Mouse (Mus musculus) MEL (cell line): ENCODE data around the gene Auts2. TPM values are rescaled to one million over a fixed set of nuclear protein-coding genes. Genes with fewer than 3 reads are reported as not detected.

Source experiments
- DNase-seq: peaks from one replicate; pipeline ENCODE4 v3.0.0; 2011; ENCODE audit warnings: low read depth, low spot score
- H3K27ac ChIP-seq: 2 replicates; pipeline ENCODE4 v1.5.1; 2012; ENCODE audit warnings: low read depth, mild to moderate bottlenecking, control low read depth, low read length, moderate library complexity; ENCODE audit not compliant: control insufficient read depth
- H3K27me3 ChIP-seq, 2 experiments: fragments of 150-350 bp in 1 of 2; sonication (generic) in 1 of 2; 2 replicates each; pipeline ENCODE4 v1.6.1; 2012; ENCODE audit warnings: low read length in 2 of 2, mild to moderate bottlenecking in 2 of 2, improper control_type of control experiment in 1 of 2, moderate library complexity in 1 of 2; ENCODE audit not compliant: insufficient read depth in 2 of 2, control insufficient read depth in 1 of 2
- H3K36me3 ChIP-seq, 2 experiments: 2 replicates each; pipeline ENCODE4 v1.6.1; 2012 to 2014; ENCODE audit warnings: low read length in 2 of 2, improper control_type of control experiment in 1 of 2, inconsistent platforms in 1 of 2, mild to moderate bottlenecking in 1 of 2; ENCODE audit not compliant: insufficient read depth in 2 of 2, control insufficient read depth in 1 of 2
- H3K4me1 ChIP-seq, 2 experiments: fragments of 150-350 bp in 1 of 2; sonication (generic) in 1 of 2; 2 replicates each; pipeline ENCODE4 v1.6.1; 2012; ENCODE audit warnings: low read length in 2 of 2, improper control_type of control experiment in 1 of 2, mild to moderate bottlenecking in 1 of 2; ENCODE audit not compliant: insufficient read depth in 2 of 2, control insufficient read depth in 1 of 2
- H3K4me3 ChIP-seq, 2 experiments: fragments of 150-350 bp in 1 of 2; sonication (generic) in 1 of 2; 2 replicates each; pipeline ENCODE4 v1.5.1; 2012; ENCODE audit warnings: low read depth in 2 of 2, low read length in 2 of 2, mild to moderate bottlenecking in 2 of 2, moderate library complexity in 2 of 2, control low read depth in 1 of 2, improper control_type of control experiment in 1 of 2; ENCODE audit not compliant: control insufficient read depth in 1 of 2, insufficient read depth in 1 of 2
- H3K79me2 ChIP-seq: 2 replicates; pipeline ENCODE4 v1.6.1; 2012; ENCODE audit warnings: mild to moderate bottlenecking, low read length, moderate library complexity; ENCODE audit not compliant: control insufficient read depth, poor library complexity, insufficient read depth
- H3K9ac ChIP-seq: 2 replicates; pipeline ENCODE4 v1.6.1; 2012; ENCODE audit warnings: low read depth, mild to moderate bottlenecking, control low read depth, low read length, moderate library complexity; ENCODE audit not compliant: control insufficient read depth, poor library complexity, severe bottlenecking
- H3K9me3 ChIP-seq: fragments of 150-350 bp; sonication (generic); replicated peaks from 2 replicates; pipeline ENCODE4 v1.6.1; 2012; ENCODE audit warnings: mild to moderate bottlenecking, low read length, improper control_type of control experiment, moderate library complexity; ENCODE audit not compliant: insufficient read depth
- CHD1 ChIP-seq: IDR thresholded peaks from 2 replicates; pipeline ENCODE4 v1.6.1; 2012; ENCODE audit warnings: low read depth, mild to moderate bottlenecking, inconsistent platforms, low read length, improper control_type of control experiment
- CHD2 ChIP-seq: IDR thresholded peaks from 2 replicates; pipeline ENCODE4 v1.6.1; 2011; ENCODE audit warnings: low read length, improper control_type of control experiment
- E2F4 ChIP-seq: IDR thresholded peaks from 2 replicates; pipeline ENCODE4 v1.6.1; 2011; ENCODE audit warnings: low read depth, low read length, improper control_type of control experiment, borderline replicate concordance
- ELF1 ChIP-seq: IDR thresholded peaks from 2 replicates; pipeline ENCODE4 v1.6.1; 2014; ENCODE audit warnings: low read depth, mild to moderate bottlenecking, inconsistent platforms, low read length, improper control_type of control experiment, moderate library complexity
- EP300 ChIP-seq, 2 experiments: IDR thresholded peaks; 2 replicates each; pipeline ENCODE4 v1.6.1; 2011; ENCODE audit warnings: improper control_type of control experiment in 2 of 2, low read length in 2 of 2, low read depth in 1 of 2, mild to moderate bottlenecking in 1 of 2
- ETS1 ChIP-seq: IDR thresholded peaks from 2 replicates; pipeline ENCODE4 v1.6.1; 2012; ENCODE audit warnings: low read depth, mild to moderate bottlenecking, inconsistent platforms, low read length, improper control_type of control experiment, moderate library complexity
- GATA1 ChIP-seq: IDR thresholded peaks from 2 replicates; pipeline ENCODE4 v1.6.1; 2011; ENCODE audit warnings: low read depth, low read length, improper control_type of control experiment
- HCFC1 ChIP-seq: IDR thresholded peaks from 2 replicates; pipeline ENCODE4 v1.6.1; 2012; ENCODE audit warnings: low read depth, mild to moderate bottlenecking, inconsistent platforms, low read length, improper control_type of control experiment, moderate library complexity
- KAT2A ChIP-seq: conservative IDR thresholded peaks from 2 replicates; pipeline ENCODE4 v1.6.1; 2012; ENCODE audit warnings: low read depth, low read length, improper control_type of control experiment, inconsistent platforms
- MAFK ChIP-seq: IDR thresholded peaks from 2 replicates; pipeline ENCODE4 v1.6.1; 2011; ENCODE audit warnings: low read depth, mild to moderate bottlenecking, low read length, improper control_type of control experiment, borderline replicate concordance
- MAX ChIP-seq: IDR thresholded peaks from 2 replicates; pipeline ENCODE4 v1.6.1; 2011; ENCODE audit warnings: low read length, improper control_type of control experiment
- MYB ChIP-seq: IDR thresholded peaks from 2 replicates; pipeline ENCODE4 v1.6.1; 2011; ENCODE audit warnings: mild to moderate bottlenecking, low read depth, low read length, improper control_type of control experiment
- MYC ChIP-seq: IDR thresholded peaks from 2 replicates; pipeline ENCODE4 v1.6.1; 2011; ENCODE audit warnings: low read depth, mild to moderate bottlenecking, low read length, improper control_type of control experiment, moderate library complexity
- NELFE ChIP-seq: IDR thresholded peaks from 2 replicates; pipeline ENCODE4 v1.6.1; 2011; ENCODE audit warnings: low read depth, low read length, improper control_type of control experiment
- POLR2A ChIP-seq, 2 experiments: IDR thresholded peaks; 2 replicates each; pipeline ENCODE4 v1.6.1; 2011 to 2012; ENCODE audit warnings: low read length in 2 of 2, mild to moderate bottlenecking in 2 of 2, control low read depth in 1 of 2, improper control_type of control experiment in 1 of 2, low read depth in 1 of 2, moderate library complexity in 1 of 2; ENCODE audit not compliant: control insufficient read depth in 1 of 2, insufficient read depth in 1 of 2, poor library complexity in 1 of 2
- POLR2AphosphoS5 ChIP-seq: IDR thresholded peaks from 2 replicates; pipeline ENCODE4 v1.6.1; 2012; ENCODE audit warnings: low read depth, borderline replicate concordance, mild to moderate bottlenecking, inconsistent platforms, low read length, moderate library complexity, mixed read lengths
- RAD21 ChIP-seq: IDR thresholded peaks from 2 replicates; pipeline ENCODE4 v1.6.1; 2011; ENCODE audit warnings: mild to moderate bottlenecking, low read depth, low read length, improper control_type of control experiment
- RCOR1 ChIP-seq: IDR thresholded peaks from 2 replicates; pipeline ENCODE4 v1.6.1; 2012; ENCODE audit warnings: low read depth, mild to moderate bottlenecking, inconsistent platforms, low read length, improper control_type of control experiment
- SMC3 ChIP-seq: IDR thresholded peaks from 2 replicates; pipeline ENCODE4 v1.6.1; 2011; ENCODE audit warnings: low read depth, low read length, improper control_type of control experiment
- TAL1 ChIP-seq: IDR thresholded peaks from 2 replicates; pipeline ENCODE4 v1.6.1; 2012; ENCODE audit warnings: mild to moderate bottlenecking, inconsistent platforms, low read length, moderate library complexity, mixed read lengths
- TBP ChIP-seq: IDR thresholded peaks from 2 replicates; pipeline ENCODE4 v1.8.0; 2011; ENCODE audit warnings: low read depth, low read length, improper control_type of control experiment
- UBTF ChIP-seq: IDR thresholded peaks from 2 replicates; pipeline ENCODE4 v1.6.1; 2012; ENCODE audit warnings: low read depth, mild to moderate bottlenecking, inconsistent platforms, low read length, improper control_type of control experiment, moderate library complexity, borderline replicate concordance; ENCODE audit not compliant: insufficient read depth
- USF1 ChIP-seq: IDR thresholded peaks from 2 replicates; pipeline ENCODE4 v1.6.1; 2014; ENCODE audit warnings: low read depth, mild to moderate bottlenecking, inconsistent platforms, low read length, improper control_type of control experiment, moderate library complexity
- ZMIZ1 ChIP-seq: IDR thresholded peaks from 2 replicates; pipeline ENCODE4 v1.6.1; 2012; ENCODE audit warnings: low read depth, mild to moderate bottlenecking, inconsistent platforms, low read length, improper control_type of control experiment, moderate library complexity
- polyA plus RNA-seq, 2 experiments: library from polyadenylated mRNA; stranded (reverse) in 1 of 2; unstranded in 1 of 2; fragments of >175 nt in 1 of 2; fragments of >200 nt in 1 of 2; gene quantifications; 2 replicates each; pipeline versions ENCODE4 v1.2.1 to v1.2.4; 2012; ENCODE audit warnings: low replicate concordance in 2 of 2, low read depth in 1 of 2; ENCODE audit not compliant: insufficient read length in 2 of 2, insufficient read depth in 1 of 2, missing spikeins in 1 of 2
- total RNA-seq: library from RNA; depleted of rRNA; stranded (reverse); fragments of 300-350 nt; gene quantifications from 2 replicates; pipeline ENCODE4 v1.2.3, GENCODE M21; 2012

Auts2 gene
- total and polyA plus RNA-seq, 3 experiments, result not detected

DNA sequence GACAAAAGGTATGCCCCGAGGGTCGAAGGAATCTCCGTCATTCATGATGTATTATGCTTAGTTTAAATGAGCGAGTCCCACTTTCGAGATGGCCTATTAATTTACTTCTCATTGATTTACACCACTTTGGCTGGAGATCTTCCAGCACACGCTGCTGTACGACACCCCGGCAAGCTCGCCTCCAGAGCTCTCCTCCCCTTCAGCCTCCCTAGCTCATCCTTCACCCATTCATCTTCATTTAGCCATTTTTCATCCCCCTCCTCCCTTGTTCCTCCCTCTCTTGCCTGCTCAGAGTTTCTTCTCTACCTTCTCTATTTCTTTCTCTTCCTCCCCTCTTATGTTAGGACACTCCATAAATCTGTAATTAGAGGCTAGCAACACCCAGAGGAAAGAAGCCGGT, 638.7 kb downstream of the Auts2 start:
- Histone ChIP-seq H3K79me2 (no peaks in the 10 kb centered on the region), H3K9me3 (no peaks in the 10 kb centered on the region), H3K9ac (no peak overlapping the region), H3K27ac (no peak overlapping the region), H3K4me1 (no peaks in the 10 kb centered on the region), H3K36me3 (no peaks in the 10 kb centered on the region), H3K4me3 (no peak overlapping the region), H3K27me3 (no peaks in the 10 kb centered on the region)
- no peak for DNase-seq
- no peak for TF ChIP-seq RCOR1
- no peak for TF ChIP-seq GATA1
- TF ChIP-seq ZMIZ1, result no peak
- no peak for TF ChIP-seq TBP
- no peak for TF ChIP-seq POLR2A (IDR thresholded peaks at IDR 0.05; ENCODE audit: control insufficient read depth in 1 of 2, insufficient read depth in 1 of 2, low read depth in 1 of 2, low read length in 2 of 2, poor library complexity in 1 of 2)

GRCm38 (mm10) chr5:131898048-131898638, 645.0 kb downstream of the Auts2 start:
- Histone ChIP-seq H3K36me3 (no peaks in the 10 kb centered on the region), H3K9me3 (no peaks in the 10 kb centered on the region)
- TF ChIP-seq ETS1 (no peak), CHD1 (no peak), KAT2A (no peak), UBTF (no peak), RAD21 (no peak), GATA1 (no peak), USF1 (no peak), TBP (no peak), SMC3 (no peak), MAX (no peak), ELF1 (no peak)

GRCm38 (mm10) chr5:131886636-131887035, 656.5 kb downstream of the Auts2 start:
- TF ChIP-seq HCFC1 (no peak), POLR2AphosphoS5 (no peak), ZMIZ1 (no peak), TAL1 (no peak), MAX (no peak), RAD21 (no peak), MYB (no peak), UBTF (no peak), E2F4 (no peak), NELFE (no peak), SMC3 (no peak), CHD1 (no peak), KAT2A (no peak), MYC (no peak), RCOR1 (no peak), MAFK (no peak), CHD2 (no peak), EP300 (IDR thresholded peaks at IDR 0.05; ENCODE audit: low read depth in 1 of 2, low read length in 2 of 2) (no peak), ETS1 (no peak)
- TF ChIP-seq, all 39 proteins: peak for 0
- Histone ChIP-seq H3K4me3 (no peak overlapping the region), H3K9me3 (no peaks in the 10 kb centered on the region), H3K27me3 (no peaks in the 10 kb centered on the region), H3K79me2 (no peaks in the 10 kb centered on the region), H3K4me1 (no peaks in the 10 kb centered on the region), H3K9ac (no peak overlapping the region), H3K36me3 (no peaks in the 10 kb centered on the region), H3K27ac (no peak overlapping the region)
- no peak for DNase-seq

More at GRCm38 (mm10) chr5:131898048-131898638, 645.0 kb downstream of the Auts2 start:
- Histone ChIP-seq H3K4me3 (no peak overlapping the region), H3K27ac (no peak overlapping the region), H3K9ac (no peak overlapping the region), H3K4me1 (no peaks in the 10 kb centered on the region), H3K79me2 (no peaks in the 10 kb centered on the region), H3K27me3 (no peaks in the 10 kb centered on the region)
- DNase-seq, result no peak
